Mouse (Mus musculus) lung, adult 2 months (tissue): ENCODE data around the gene Runx3. TPM values are rescaled to one million over a fixed set of nuclear protein-coding genes. Genes with fewer than 3 reads are reported as not detected.

Experiments used
- DNase-seq: peaks from one replicate; pipeline ENCODE4 v3.0.0; 2022
- H3K4me1 ChIP-seq: fragments of 200-500 bp; 2 replicates; pipeline ENCODE4 v1.6.1; 2011; ENCODE audit warnings: low read length; ENCODE audit not compliant: control insufficient read depth, insufficient read depth
- H3K4me3 ChIP-seq: fragments of 200-500 bp; replicated peaks from 2 replicates; pipeline ENCODE3; 2011; ENCODE audit warnings: low read depth, mild to moderate bottlenecking, control low read depth, low read length; ENCODE audit errors: extremely low read depth
- CTCF ChIP-seq: fragments of 200-500 bp; IDR thresholded peaks from 2 replicates; pipeline ENCODE4 v1.5.1; 2011; ENCODE audit warnings: mild to moderate bottlenecking, low read length, control low read depth; ENCODE audit not compliant: insufficient read depth
- POLR2A ChIP-seq: fragments of 200-500 bp; IDR thresholded peaks from 2 replicates; pipeline ENCODE4 v1.6.1; 2011; ENCODE audit warnings: low read depth, mild to moderate bottlenecking, control low read depth, low read length, borderline replicate concordance; ENCODE audit errors: extremely low read depth
- whole genome bisulfite sequencing: fragments of 180-500 bp; shearing (Covaris S2); methylation state at CpG from one replicate; pipeline ENCODE4 v1.1.7; 2018; 5-methylcytosine and 5-hydroxymethylcytosine counted together
- polyA plus RNA-seq: library from polyadenylated mRNA; depleted of rRNA; stranded (reverse); fragments of >200 nt; gene quantifications from 2 replicates; pipeline ENCODE4 v1.2.3, GENCODE M21; 2012

Gene Runx3
- polyA plus RNA-seq, 1 experiment = 2.8 TPM

DNA sequence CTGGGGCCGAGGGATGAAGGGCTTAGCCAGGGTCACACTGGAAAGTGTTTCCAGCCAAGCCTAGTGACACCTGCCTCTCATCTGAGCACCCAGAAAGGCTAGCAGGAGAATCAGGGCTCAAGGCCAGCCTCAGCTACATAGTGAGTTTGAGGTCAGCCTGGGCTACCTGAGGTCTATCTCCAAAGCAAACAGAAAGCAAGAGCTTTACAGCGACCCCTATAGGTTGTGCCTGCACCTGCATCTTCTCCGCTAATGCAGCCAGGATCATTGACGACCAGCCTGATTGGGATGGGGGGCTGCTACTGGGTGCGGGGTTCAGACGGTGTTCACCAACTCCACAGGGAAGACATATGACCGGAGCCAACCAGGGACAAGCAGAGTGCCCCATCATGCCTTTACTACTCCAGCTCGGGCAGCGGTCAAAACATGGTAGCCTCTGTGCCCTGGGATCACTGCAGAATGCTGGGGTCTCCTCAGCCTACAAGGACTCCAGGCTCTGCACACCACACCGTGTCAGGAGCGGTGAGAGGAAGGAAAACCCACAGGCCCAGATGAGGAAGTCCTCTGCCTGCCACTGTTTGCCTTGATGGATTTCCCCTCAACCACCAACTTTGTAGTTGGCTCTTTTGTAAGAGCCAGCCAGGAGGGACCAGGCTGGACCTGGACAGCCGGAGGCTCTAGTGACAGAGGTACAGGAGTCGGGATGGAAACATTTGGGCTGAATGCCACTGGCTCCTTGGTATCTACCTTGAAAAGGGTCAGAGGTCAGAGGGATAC is 35.2 kb upstream of the Runx3 start:
- 68% methylated on average over 13 of the region's 13 CpGs for WGBS
- no peak for DNase-seq
- TF ChIP-seq CTCF (0 out of 2 replicates have a peak, but pooled peaks have one; percentile 10), POLR2A (no peak)
- no peaks in the 10 kb centered on the region for H3K4me1 ChIP-seq
- no peak overlapping the region for H3K4me3 ChIP-seq

DNA sequence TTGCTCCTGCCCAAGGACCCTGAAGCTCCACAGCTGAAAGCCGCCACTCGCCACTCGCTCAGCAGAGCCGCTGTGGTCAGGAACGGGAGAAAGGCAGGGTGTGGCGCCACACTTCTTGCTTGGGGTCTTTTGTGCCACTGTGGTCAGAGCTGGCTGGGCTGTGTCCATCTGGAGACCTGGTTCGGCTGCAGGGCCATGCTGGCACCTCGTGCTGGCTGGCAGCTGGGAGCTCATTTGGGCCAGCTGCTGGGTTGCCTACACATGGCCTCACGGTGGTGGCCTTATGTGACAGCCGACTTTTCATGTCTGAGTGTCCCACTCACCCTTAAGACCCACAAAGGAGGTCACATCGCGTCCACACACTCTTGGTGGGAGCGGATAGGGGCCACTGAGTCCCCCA is 29.8 kb upstream of the Runx3 start:
- WGBS = 69% methylated on average over 13 of the region's 13 CpGs
- TF ChIP-seq CTCF = no peak
- Histone ChIP-seq H3K4me3 (no peak overlapping the region), H3K4me1 (no peaks in the 10 kb centered on the region)
- DNase-seq = no peak

DNA sequence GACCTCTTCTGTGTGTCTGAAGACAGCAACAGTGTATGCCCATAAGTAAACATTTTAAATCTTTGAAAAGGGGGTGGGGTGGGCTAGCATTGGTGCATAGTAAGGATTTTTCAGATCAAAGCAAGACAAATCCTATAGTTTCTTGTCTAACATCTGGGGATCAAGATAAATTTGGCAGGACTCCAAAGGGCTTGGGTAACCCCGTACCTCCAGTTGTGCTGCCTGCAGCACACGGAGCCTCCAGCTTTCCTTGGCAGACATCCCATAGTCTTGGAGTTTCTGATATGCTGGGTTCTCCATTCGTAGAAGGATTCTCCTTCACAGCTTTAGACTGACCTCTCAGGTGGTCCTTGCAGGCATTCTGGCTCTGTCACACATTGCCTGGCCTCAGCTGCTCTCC is 27.6 kb upstream of the Runx3 start:
- no peak for DNase-seq
- WGBS = 43% methylated on average over 3 of the region's 3 CpGs
- Histone ChIP-seq H3K4me1 (no peaks in the 10 kb centered on the region), H3K4me3 (no peak overlapping the region)
- TF ChIP-seq POLR2A (no peak), CTCF (no peak)

DNA sequence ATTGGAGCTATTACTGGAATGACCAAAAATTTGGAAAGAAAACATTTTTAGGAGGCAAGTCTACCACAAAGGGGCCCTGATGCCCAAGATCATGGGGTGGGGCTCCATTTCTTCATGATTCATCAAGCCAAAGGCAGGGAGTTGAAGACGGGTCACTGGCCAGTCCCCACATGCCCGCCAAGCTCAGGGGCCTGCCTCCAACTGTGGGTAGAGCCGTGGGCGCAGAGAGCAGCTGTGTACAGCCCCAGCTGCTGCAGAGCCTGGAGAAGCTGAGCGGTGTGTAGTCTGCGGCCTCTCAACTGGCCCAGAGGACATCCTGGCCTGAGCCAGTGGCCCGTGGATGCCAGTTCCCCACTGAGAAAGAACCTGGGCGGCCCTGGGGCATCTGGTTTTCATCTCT is 24.8 kb upstream of the Runx3 start:
- H3K4me3 ChIP-seq = no peak overlapping the region
- no peak for DNase-seq
- TF ChIP-seq POLR2A = no peak
- no peak for TF ChIP-seq CTCF
- WGBS = 71% methylated on average over 8 of the region's 8 CpGs
- no peaks in the 10 kb centered on the region for H3K4me1 ChIP-seq

DNA sequence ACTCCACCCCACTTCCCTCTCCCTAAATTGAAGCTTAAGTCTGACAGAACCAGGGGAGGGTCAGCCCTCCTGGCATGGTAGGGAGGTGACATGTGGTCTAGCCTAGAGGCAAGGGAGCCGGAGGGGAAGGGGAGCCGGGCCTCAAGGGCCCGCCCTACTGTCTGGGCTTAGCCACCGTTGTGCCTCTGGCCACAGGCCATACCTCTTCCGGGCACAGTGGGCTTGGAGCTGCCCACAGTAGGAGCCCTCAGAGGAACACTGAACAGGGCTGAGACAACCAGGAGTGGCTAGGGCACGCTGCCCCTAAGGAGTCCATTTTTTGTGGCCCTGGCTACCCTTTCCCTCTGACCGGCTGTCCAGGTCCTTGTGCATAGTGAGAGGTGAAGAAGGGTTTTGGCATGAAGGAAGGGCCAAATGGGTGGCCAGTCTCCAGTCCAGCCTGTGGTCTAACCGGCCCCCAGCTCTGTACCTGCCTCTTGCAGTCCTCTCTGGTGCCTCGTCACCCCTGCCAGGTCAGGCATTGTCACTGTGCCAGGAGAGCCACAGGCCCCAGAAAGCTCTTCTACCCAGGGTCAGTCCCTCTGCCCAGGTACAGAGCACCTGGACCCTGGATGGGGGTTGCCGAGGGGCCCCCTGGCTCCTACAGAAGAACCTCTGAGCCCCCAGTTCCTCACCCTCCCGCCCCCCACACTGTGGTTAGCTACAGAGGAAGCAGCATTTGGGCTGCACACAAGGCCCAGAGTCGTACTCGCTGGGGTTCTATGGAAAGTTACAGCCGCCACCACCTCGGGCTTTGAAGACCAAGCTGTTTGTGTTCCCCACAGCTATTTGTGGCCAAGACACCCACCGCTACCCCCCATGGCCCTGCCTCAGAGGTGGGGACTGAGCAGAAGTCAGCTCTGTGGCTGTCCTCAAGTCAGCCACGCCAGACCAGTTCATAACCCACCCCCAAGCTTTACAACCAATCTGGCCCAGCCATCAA is 22.3 kb upstream of the Runx3 start:
- DNase-seq = no peak
- TF ChIP-seq CTCF (no peak), POLR2A (no peak)
- Histone ChIP-seq H3K4me3 (no peak overlapping the region), H3K4me1 (no peaks in the 10 kb centered on the region)
- 85% methylated on average over 17 of the region's 17 CpGs for WGBS

DNA sequence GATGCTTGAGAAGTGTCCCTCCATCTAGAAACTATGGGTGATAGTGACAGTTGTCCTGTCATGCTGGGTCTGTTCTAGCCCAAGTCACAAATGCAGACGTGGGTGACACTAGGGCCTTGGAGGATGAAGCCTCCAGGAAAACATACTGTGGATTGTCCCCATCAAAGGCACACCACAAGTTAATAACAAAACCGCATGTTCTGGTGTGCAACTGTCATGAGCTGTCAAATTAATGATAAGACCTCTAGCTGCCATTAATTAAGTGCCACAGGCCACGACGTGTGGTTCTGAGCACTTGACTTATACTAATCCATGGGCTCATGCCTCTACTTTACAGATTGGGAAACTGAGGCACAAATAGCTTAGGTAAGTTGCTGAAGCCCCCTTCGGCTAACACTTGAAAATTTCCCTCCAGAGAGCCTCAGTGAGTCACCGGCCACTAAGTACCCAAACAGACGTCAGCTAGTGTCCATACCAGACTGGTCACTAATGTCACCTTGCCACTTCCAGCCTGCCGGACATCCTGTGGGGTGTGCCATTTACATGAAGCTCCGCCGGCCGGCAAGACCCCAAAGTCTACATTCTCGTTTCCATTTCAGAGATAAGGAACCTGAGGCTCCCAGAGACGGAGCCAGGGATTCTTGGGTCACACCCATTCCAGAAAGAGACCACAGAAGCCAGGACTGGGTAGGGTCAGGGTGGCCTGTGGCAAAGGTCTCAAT is 18.3 kb upstream of the Runx3 start:
- TF ChIP-seq CTCF = no peak
- no peak for TF ChIP-seq POLR2A
- no peak for DNase-seq
- Histone ChIP-seq H3K4me1 (no peaks in the 10 kb centered on the region), H3K4me3 (no peak overlapping the region)
- WGBS = 53% methylated on average over 13 of the region's 13 CpGs

DNA sequence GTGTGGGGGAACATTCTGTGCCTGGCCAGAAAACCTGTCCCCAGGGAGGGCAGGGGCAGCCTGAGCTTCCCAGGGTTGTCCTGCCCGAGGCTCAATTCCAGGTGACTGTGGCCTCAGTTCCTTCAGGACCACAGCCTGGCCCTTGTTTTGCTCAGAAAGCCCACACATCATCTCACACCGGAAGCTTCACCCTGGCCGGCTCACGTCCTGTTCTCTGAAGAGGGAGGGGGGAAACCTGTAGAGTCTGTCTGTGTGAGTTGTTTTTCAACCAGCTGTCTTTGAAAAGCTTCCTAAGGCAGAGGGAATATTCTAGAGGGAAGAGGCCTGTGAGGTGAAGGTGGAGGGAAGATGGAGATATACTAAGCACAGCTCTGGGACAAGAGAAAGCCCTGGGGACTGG is 17.7 kb upstream of the Runx3 start:
- DNase-seq = no peak
- Histone ChIP-seq H3K4me1 (no peaks in the 10 kb centered on the region), H3K4me3 (no peak overlapping the region)
- TF ChIP-seq POLR2A (no peak), CTCF (no peak)
- 12% methylated on average over 4 of the region's 4 CpGs for WGBS

DNA sequence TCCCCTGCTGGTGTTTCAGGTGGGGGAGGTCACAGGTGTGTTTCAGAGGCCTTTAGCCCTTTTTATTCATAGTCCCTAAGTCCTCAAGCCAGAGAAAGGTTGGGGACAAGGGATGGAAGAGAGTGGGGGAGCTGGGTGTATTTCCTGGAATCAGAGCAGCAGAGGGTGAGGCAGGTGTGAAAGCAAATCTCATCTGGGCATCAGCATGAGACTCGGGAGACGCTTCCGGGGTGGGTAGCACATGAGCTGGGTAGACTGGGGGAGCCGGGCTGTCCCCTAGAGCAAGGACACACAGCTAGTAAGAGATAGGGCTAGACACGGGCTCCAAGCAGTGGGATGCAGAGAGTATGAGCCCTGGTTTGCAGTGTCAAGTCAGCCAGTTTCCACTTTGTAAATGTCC is 16.7 kb upstream of the Runx3 start:
- DNase-seq = no peak
- no peak for TF ChIP-seq POLR2A
- TF ChIP-seq CTCF = no peak
- H3K4me1 ChIP-seq = no peaks in the 10 kb centered on the region
- 41% methylated on average over 5 of the region's 5 CpGs for WGBS
- no peak overlapping the region for H3K4me3 ChIP-seq

DNA sequence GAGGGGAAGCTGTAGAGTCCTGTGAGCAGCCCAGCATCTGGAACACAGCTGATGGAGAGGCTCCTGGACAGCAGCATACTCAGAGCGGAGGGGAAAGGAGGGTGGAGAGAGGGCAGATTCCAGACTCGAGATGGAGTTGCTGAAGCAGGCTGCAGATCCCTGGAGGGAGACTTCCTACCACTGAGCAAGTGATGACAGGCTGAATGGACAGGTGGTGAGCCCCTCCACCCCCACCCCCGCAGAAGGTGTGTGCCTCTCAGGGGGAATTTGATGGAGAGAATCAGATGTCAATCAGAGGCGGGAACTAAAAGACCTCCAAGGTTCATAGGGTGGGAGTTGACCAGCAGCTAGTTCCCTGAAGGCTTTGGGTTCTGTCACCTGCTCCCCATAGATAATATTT is 13.5 kb upstream of the Runx3 start:
- no peak for DNase-seq
- no peak for TF ChIP-seq POLR2A
- TF ChIP-seq CTCF = no peak
- 50% methylated on average over 4 of the region's 4 CpGs for WGBS
- Histone ChIP-seq H3K4me3 (no peak overlapping the region), H3K4me1 (no peaks in the 10 kb centered on the region)

DNA sequence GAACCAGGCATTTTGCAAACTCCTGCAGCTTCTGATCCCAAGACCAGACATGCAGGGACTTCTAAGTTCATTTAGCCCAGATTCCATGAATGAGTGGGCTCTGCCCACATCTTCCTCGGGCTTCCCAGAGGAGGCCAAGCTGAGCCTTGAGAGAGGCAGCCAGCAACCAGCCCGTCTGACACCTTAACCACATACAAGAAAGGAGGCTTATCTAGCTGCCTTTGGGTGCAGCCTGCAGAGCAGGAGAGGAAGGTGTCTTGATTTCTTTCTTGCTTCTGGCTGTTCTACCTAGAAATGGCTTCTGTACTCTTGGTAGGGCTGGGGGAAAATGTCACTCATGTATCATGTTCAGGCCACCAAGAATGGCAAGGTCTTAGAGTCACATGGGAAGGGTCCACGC is 11.8 kb upstream of the Runx3 start:
- no peak for TF ChIP-seq POLR2A
- no peak for TF ChIP-seq CTCF
- no peak for DNase-seq
- WGBS = 66% methylated on average over 3 of the region's 3 CpGs
- no peak overlapping the region for H3K4me3 ChIP-seq
- no peaks in the 10 kb centered on the region for H3K4me1 ChIP-seq
